Mouse (Mus musculus): ENCODE data around the gene Gga1. TPM values are rescaled to one million over a fixed set of nuclear protein-coding genes. Genes with fewer than 3 reads are reported as not detected.

Gene Gga1
- polyA plus RNA-seq, 1 experiment from 2014 or later: 42.0 TPM

GRCm38 (mm10) chr15:78915660-78916017 is 38.6 kb downstream of the Gga1 start:
- Histone ChIP-seq H3K27me3 (ENCODE audit: control insufficient read depth, insufficient read depth, low read length) (no peaks in the 10 kb centered on the region), H3K9me3 (ENCODE audit: control insufficient read depth, low read length) (no peaks in the 10 kb centered on the region), H3K36me3 (ENCODE audit: control insufficient read depth, insufficient read depth, low read length) (peaks cover 21% of the 10 kb centered on the region), H3K4me1 (ENCODE audit: control insufficient read depth, insufficient read depth, low read length) (peaks cover 26% of the 10 kb centered on the region), H3K4me3 (replicated peaks; ENCODE audit: low read depth, low read length) (peak overlapping the region; percentile 77), H3K4me2 (ENCODE audit: low read length) (peak overlapping the region; percentile 87), H3K27ac (replicated peaks; ENCODE audit: low read depth, low read length) (peak overlapping the region; percentile 76), H3K9ac (replicated peaks; ENCODE audit: low read length) (peak overlapping the region; percentile 84)
- peak; percentile 93 for DNase-seq
- 7% methylated on average over 8 of the region's 8 CpGs for WGBS
- ATAC-seq (ENCODE audit: low FRiP score, low TSS enrichment): peak; percentile 18; the same call in 1 of the 2 replicates

DNA sequence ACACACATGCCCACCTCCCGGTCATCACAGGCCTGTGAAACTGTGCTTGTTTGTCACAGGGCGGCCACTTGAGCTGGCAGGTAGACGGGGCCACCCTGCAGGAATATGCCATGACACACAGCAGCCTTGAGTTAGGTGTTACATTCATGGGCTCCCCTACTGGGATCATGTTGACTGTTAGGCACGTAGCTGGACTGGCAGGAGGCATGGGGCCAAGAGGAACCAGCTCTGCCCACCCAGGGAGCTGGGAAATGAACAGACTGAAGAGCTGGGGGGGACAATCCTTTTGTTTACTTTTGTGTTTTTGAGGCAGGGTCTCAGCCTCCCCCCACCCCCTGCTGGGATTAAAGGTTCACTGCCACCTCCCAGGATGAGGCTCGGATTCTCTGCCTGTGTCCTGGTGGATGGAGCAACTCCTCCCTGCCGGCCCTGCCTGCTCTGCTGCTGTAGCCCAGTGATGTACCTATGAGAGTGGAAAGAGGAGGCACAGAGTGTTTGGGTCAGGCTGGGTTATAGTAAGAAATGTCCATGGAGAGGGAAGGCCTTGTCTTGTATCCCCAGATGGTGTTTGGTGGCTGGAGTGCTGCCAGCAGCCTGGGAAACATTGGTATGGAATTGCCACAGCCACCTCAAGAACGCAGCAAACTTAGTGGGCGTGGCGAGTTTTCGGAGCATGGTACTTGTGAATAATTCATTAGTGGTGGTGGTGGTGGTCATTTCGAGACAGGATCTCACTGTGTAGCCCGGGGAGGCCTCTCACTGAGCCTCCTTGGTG is 39.2 kb downstream of the Gga1 start:
- peaks cover 26% of the 10 kb centered on the region for H3K4me1 ChIP-seq (ENCODE audit: control insufficient read depth, insufficient read depth, low read length)
- peak overlapping the region; percentile 77 for H3K4me3 ChIP-seq (replicated peaks; ENCODE audit: low read depth, low read length)
- H3K36me3 ChIP-seq (ENCODE audit: control insufficient read depth, insufficient read depth, low read length): peaks cover 21% of the 10 kb centered on the region
- H3K4me2 ChIP-seq (ENCODE audit: low read length): peak overlapping the region; percentile 87
- ATAC-seq (ENCODE audit: low FRiP score, low TSS enrichment) (no peak), DNase-seq (peak; percentile 65)
- peak overlapping the region; percentile 76 for H3K27ac ChIP-seq (replicated peaks; ENCODE audit: low read depth, low read length)
- H3K9me3 ChIP-seq (ENCODE audit: control insufficient read depth, low read length): no peaks in the 10 kb centered on the region
- H3K9ac ChIP-seq (replicated peaks; ENCODE audit: low read length): peak overlapping the region; percentile 57
- no peaks in the 10 kb centered on the region for H3K27me3 ChIP-seq (ENCODE audit: control insufficient read depth, insufficient read depth, low read length)
- WGBS: 24% methylated on average over 12 of the region's 12 CpGs

GRCm38 (mm10) chr15:78918126-78918525 is 41.1 kb downstream of the Gga1 start:
- Histone ChIP-seq H3K9ac (replicated peaks; ENCODE audit: low read length) (no peak overlapping the region), H3K4me2 (ENCODE audit: low read length) (no peak overlapping the region), H3K27me3 (ENCODE audit: control insufficient read depth, insufficient read depth, low read length) (no peaks in the 10 kb centered on the region), H3K4me3 (replicated peaks; ENCODE audit: low read depth, low read length) (no peak overlapping the region), H3K27ac (replicated peaks; ENCODE audit: low read depth, low read length) (no peak overlapping the region), H3K4me1 (ENCODE audit: control insufficient read depth, insufficient read depth, low read length) (peaks cover 24% of the 10 kb centered on the region), H3K9me3 (ENCODE audit: control insufficient read depth, low read length) (no peaks in the 10 kb centered on the region), H3K36me3 (ENCODE audit: control insufficient read depth, insufficient read depth, low read length) (peaks cover 21% of the 10 kb centered on the region)
- DNase-seq (no peak), ATAC-seq (ENCODE audit: low FRiP score, low TSS enrichment) (no peak)
- 94% methylated on average over 23 of the region's 23 CpGs for WGBS

- H3K27ac ChIP-seq (replicated peaks; ENCODE audit: low read depth, low read length): no peak overlapping the region
- WGBS: 82% methylated on average over 12 of the region's 12 CpGs
- no peak overlapping the region for H3K9ac ChIP-seq (replicated peaks; ENCODE audit: low read length)
- H3K4me1 ChIP-seq (ENCODE audit: control insufficient read depth, insufficient read depth, low read length): peaks cover 18% of the 10 kb centered on the region
- no peak for ATAC-seq (ENCODE audit: low FRiP score, low TSS enrichment)
- no peak overlapping the region for H3K4me3 ChIP-seq (replicated peaks; ENCODE audit: low read depth, low read length)
- no peaks in the 10 kb centered on the region for H3K9me3 ChIP-seq (ENCODE audit: control insufficient read depth, low read length)
- no peak overlapping the region for H3K4me2 ChIP-seq (ENCODE audit: low read length)
- no peak for DNase-seq
- peaks cover 21% of the 10 kb centered on the region for H3K36me3 ChIP-seq (ENCODE audit: control insufficient read depth, insufficient read depth, low read length)
- no peaks in the 10 kb centered on the region for H3K27me3 ChIP-seq (ENCODE audit: control insufficient read depth, insufficient read depth, low read length)
Measured at GRCm38 (mm10) chr15:78919914-78920313, 42.9 kb downstream of the Gga1 start.

DNA sequence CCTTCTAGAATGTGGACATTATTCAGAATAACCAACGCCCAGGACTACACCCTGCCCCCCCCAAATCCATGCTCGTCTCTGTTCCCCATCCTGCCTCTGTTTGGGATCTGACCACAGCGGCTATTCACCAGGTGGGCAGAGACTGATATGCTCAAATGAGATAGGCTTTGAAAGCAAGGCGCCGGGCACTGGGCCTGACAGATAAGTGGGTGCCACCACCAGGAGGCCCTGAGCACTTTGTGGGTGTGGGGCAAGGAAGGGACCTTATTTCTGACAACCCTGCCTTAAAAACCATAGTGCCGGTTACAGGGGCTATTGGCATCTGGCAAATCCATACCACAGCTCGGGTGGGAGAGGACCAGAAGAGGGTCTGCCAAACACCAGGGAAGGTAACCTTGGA is 45.7 kb downstream of the Gga1 start:
- peaks cover 4% of the 10 kb centered on the region; the same call in 1 of the 2 replicates for H3K27me3 ChIP-seq (ENCODE audit: control insufficient read depth, insufficient read depth, low read length)
- no peak overlapping the region for H3K9ac ChIP-seq (replicated peaks; ENCODE audit: low read length)
- DNase-seq (no peak), ATAC-seq (ENCODE audit: low FRiP score, low TSS enrichment) (no peak)
- H3K9me3 ChIP-seq (ENCODE audit: control insufficient read depth, low read length): no peaks in the 10 kb centered on the region
- peaks cover 20% of the 10 kb centered on the region for H3K36me3 ChIP-seq (ENCODE audit: control insufficient read depth, insufficient read depth, low read length)
- 86% methylated on average over 7 of the region's 7 CpGs for WGBS
- no peak overlapping the region for H3K4me2 ChIP-seq (ENCODE audit: low read length)
- no peak overlapping the region for H3K4me3 ChIP-seq (replicated peaks; ENCODE audit: low read depth, low read length)
- H3K27ac ChIP-seq (replicated peaks; ENCODE audit: low read depth, low read length): no peak overlapping the region
- peaks cover 10% of the 10 kb centered on the region for H3K4me1 ChIP-seq (ENCODE audit: control insufficient read depth, insufficient read depth, low read length)

DNA sequence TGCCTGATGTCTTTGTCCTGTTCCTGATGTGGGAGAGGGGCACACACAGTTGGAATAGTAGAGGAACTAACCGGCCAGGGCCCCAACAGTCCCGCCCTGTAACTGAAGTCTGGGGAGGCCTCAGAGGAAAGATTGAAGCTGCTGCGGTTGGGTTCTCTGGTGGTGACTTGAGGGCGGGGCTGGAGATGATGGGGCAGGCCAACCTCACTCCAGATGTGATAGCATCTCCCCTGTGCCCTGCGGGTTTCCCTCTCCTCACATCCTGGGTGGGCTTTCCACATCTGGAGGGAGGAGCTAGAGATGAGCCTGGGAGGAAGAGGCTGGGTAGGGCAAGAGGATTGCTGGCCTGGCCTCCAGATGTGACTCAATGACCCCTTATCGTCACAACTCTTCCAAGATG is 46.6 kb downstream of the Gga1 start:
- ATAC-seq (ENCODE audit: low FRiP score, low TSS enrichment) (no peak), DNase-seq (no peak)
- Histone ChIP-seq H3K27ac (replicated peaks; ENCODE audit: low read depth, low read length) (no peak overlapping the region), H3K4me2 (ENCODE audit: low read length) (no peak overlapping the region), H3K9me3 (ENCODE audit: control insufficient read depth, low read length) (no peaks in the 10 kb centered on the region), H3K36me3 (ENCODE audit: control insufficient read depth, insufficient read depth, low read length) (peaks cover 13% of the 10 kb centered on the region), H3K4me1 (ENCODE audit: control insufficient read depth, insufficient read depth, low read length) (peaks cover 13% of the 10 kb centered on the region), H3K9ac (replicated peaks; ENCODE audit: low read length) (no peak overlapping the region), H3K4me3 (replicated peaks; ENCODE audit: low read depth, low read length) (no peak overlapping the region), H3K27me3 (ENCODE audit: control insufficient read depth, insufficient read depth, low read length) (peaks cover 4% of the 10 kb centered on the region; the same call in 1 of the 2 replicates)
- 79% methylated on average over 6 of the region's 6 CpGs for WGBS

GRCm38 (mm10) chr15:78925129-78925528 is 48.1 kb downstream of the Gga1 start:
- H3K27ac ChIP-seq (replicated peaks; ENCODE audit: low read depth, low read length): no peak overlapping the region
- no peak overlapping the region for H3K4me2 ChIP-seq (ENCODE audit: low read length)
- no peaks in the 10 kb centered on the region for H3K9me3 ChIP-seq (ENCODE audit: control insufficient read depth, low read length)
- WGBS: 37% methylated on average over 8 of the region's 8 CpGs
- DNase-seq: no peak
- no peak for ATAC-seq (ENCODE audit: low FRiP score, low TSS enrichment)
- no peak overlapping the region for H3K4me3 ChIP-seq (replicated peaks; ENCODE audit: low read depth, low read length)
- H3K27me3 ChIP-seq (ENCODE audit: control insufficient read depth, insufficient read depth, low read length): peaks cover 4% of the 10 kb centered on the region; the same call in 1 of the 2 replicates
- no peaks in the 10 kb centered on the region for H3K36me3 ChIP-seq (ENCODE audit: control insufficient read depth, insufficient read depth, low read length)
- 0 out of 2 replicates have a peak overlapping the region, but pooled peaks have one; percentile 12 for H3K9ac ChIP-seq (replicated peaks; ENCODE audit: low read length)
- H3K4me1 ChIP-seq (ENCODE audit: control insufficient read depth, insufficient read depth, low read length): peaks cover 13% of the 10 kb centered on the region

GRCm38 (mm10) chr15:78926021-78926919 is 49.3 kb downstream of the Gga1 start, which contains the start of gene Lgals1:
TSS of gene Lgals1 (plus strand) at chr15:78926725.
- H3K9me3 ChIP-seq (ENCODE audit: control insufficient read depth, low read length): no peaks in the 10 kb centered on the region
- peaks cover 4% of the 10 kb centered on the region; the same call in 1 of the 2 replicates for H3K27me3 ChIP-seq (ENCODE audit: control insufficient read depth, insufficient read depth, low read length)
- DNase-seq (peak; percentile 73), ATAC-seq (ENCODE audit: low FRiP score, low TSS enrichment) (peak; percentile 66)
- WGBS: 6% methylated on average over 20 of the region's 20 CpGs
- peak within 1 kb of the TSS; percentile 59 for H3K4me2 ChIP-seq (ENCODE audit: low read length)
- 0 out of 2 replicates have a peak within 1 kb of the TSS, but pooled peaks have one; percentile 12 for H3K9ac ChIP-seq (replicated peaks; ENCODE audit: low read length)
- H3K27ac ChIP-seq (replicated peaks; ENCODE audit: low read depth, low read length): no peak within 1 kb of the TSS
- no peaks in the 10 kb centered on the region for H3K36me3 ChIP-seq (ENCODE audit: control insufficient read depth, insufficient read depth, low read length)
- H3K4me3 ChIP-seq (replicated peaks; ENCODE audit: low read depth, low read length): no peak within 1 kb of the TSS
- H3K4me1 ChIP-seq (ENCODE audit: control insufficient read depth, insufficient read depth, low read length): peaks cover 13% of the 10 kb centered on the region

Measured in midbrain, embryonic 14.5 days (tissue).